Mouse (Mus musculus): ENCODE data around the gene Vmn2r99. TPM values are rescaled to one million over a fixed set of nuclear protein-coding genes. Genes with fewer than 3 reads are reported as not detected.

Gene Vmn2r99
- polyA plus RNA-seq (2014; fragmentation: Nextera tagmentation; extraction: Ambion mirVana) = not detected in 2 replicates

DNA sequence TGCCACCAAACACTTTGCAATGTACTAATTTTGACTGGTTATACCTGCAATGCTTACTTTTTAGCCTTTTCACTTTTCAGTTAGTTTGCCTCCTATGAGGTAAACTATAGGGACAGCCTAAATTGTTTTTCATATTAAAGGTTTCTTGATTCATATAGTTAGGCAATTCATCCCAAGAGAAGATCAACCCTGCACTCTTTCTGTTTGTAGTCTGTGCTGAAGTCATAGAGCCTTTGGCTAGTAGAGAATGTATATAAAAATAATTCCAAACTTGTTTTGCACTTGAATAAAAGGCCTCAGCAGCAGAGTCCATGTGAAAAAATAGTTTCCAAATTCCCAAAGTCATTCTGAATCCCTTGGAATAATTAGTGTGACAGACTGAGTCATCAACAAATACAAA is at the start of gene Vmn2r99:
Gene Vmn2r99 (plus strand): TSS at position 301 of the 400 bp plus-strand sequence.
- no peak for ATAC-seq (ENCODE audit: insufficient number of reproducible peaks, insufficient read depth, low FRiP score, low read depth)
- no peak within 1 kb of the TSS for H3K9ac ChIP-seq (replicated peaks; ENCODE audit: low read depth, low read length)
- H3K4me2 ChIP-seq (replicated peaks; ENCODE audit: low read depth, low read length) = no peak within 1 kb of the TSS
- H3K27ac ChIP-seq (ENCODE audit: low read length) = no peak within 1 kb of the TSS
- no peaks in the 10 kb centered on the region for H3K4me1 ChIP-seq (ENCODE audit: control insufficient read depth, insufficient read depth, low read length)
- no peaks in the 10 kb centered on the region for H3K9me3 ChIP-seq (ENCODE audit: control insufficient read depth, low read depth, low read length)
- H3K27me3 ChIP-seq (ENCODE audit: control insufficient read depth, insufficient read depth, low read length) = no peaks in the 10 kb centered on the region
- H3K4me3 ChIP-seq (ENCODE audit: low read depth, low read length) = no peak within 1 kb of the TSS
- no peaks in the 10 kb centered on the region for H3K36me3 ChIP-seq (ENCODE audit: control insufficient read depth, insufficient read depth, low read length)

DNA sequence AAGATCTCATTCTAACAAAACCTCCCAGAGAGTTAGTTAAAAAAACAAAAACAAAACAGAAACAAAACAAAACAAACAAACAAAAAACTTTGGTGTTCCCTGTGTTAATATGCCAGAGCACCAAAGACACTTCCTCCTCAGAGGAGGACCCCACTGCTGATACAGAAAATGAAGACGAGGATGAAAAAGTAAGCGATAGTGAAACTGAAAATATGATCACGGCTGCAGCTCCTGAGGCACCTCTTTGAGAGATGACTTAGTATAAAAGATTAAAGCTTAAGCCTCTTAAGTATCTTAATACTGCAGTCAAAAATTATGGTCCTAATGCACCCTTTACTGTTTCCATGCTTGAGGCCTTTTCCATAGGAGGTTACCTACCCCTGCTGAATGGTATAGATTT is 75.9 kb downstream of the Vmn2r99 start:
- Histone ChIP-seq H3K27me3 (ENCODE audit: control insufficient read depth, insufficient read depth, low read length) (no peaks in the 10 kb centered on the region), H3K27ac (ENCODE audit: low read length) (no peak overlapping the region), H3K4me1 (ENCODE audit: control insufficient read depth, insufficient read depth, low read length) (no peaks in the 10 kb centered on the region), H3K9me3 (ENCODE audit: control insufficient read depth, low read depth, low read length) (peaks cover 9% of the 10 kb centered on the region; the same call in 1 of the 2 replicates), H3K4me2 (replicated peaks; ENCODE audit: low read depth, low read length) (no peak overlapping the region), H3K4me3 (ENCODE audit: low read depth, low read length) (no peak overlapping the region), H3K9ac (replicated peaks; ENCODE audit: low read depth, low read length) (no peak overlapping the region), H3K36me3 (ENCODE audit: control insufficient read depth, insufficient read depth, low read length) (no peaks in the 10 kb centered on the region)
- no peak for ATAC-seq (ENCODE audit: insufficient number of reproducible peaks, insufficient read depth, low FRiP score, low read depth)
- WGBS = 92% methylated on average over 3 of the region's 3 CpGs

DNA sequence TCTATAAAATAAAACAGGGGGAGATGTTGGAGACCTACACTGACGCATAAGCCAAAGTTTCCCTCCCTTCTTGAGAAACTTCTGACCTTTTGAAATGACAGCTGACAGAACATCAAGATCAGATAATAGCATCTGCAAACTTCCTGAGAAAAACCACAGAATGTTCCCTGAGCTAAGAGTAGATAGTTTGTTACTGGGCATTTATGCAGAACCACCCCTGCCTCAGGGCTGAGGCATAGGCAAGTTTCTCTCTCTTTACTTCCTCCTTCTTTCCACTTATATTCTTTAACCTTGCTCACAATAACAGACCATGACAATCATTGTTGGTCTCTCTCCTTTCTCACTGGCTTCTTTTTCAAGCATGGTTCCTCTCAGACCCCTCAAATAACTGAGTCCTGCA is 83.2 kb downstream of the Vmn2r99 start:
- Histone ChIP-seq H3K9ac (replicated peaks; ENCODE audit: low read depth, low read length) (no peak overlapping the region), H3K9me3 (ENCODE audit: control insufficient read depth, low read depth, low read length) (peaks cover 2% of the 10 kb centered on the region; the same call in 1 of the 2 replicates), H3K27me3 (ENCODE audit: control insufficient read depth, insufficient read depth, low read length) (no peaks in the 10 kb centered on the region), H3K4me1 (ENCODE audit: control insufficient read depth, insufficient read depth, low read length) (no peaks in the 10 kb centered on the region), H3K4me2 (replicated peaks; ENCODE audit: low read depth, low read length) (no peak overlapping the region), H3K36me3 (ENCODE audit: control insufficient read depth, insufficient read depth, low read length) (no peaks in the 10 kb centered on the region), H3K27ac (ENCODE audit: low read length) (no peak overlapping the region), H3K4me3 (ENCODE audit: low read depth, low read length) (no peak overlapping the region)
- 87% methylated on average over 1 of the region's 1 CpGs for WGBS
- ATAC-seq (ENCODE audit: insufficient number of reproducible peaks, insufficient read depth, low FRiP score, low read depth) = no peak

Other genes with a start within 250 kb of the Vmn2r99 start
- gene Vmn2r100, start 142.8 kb downstream of the Vmn2r99 start, polyA plus RNA-seq (2014; fragmentation: Nextera tagmentation; extraction: Ambion mirVana) = not detected in 2 replicates
- not detected in 2 replicates for gene Vmn2r101, start 215.3 kb downstream of the Vmn2r99 start, polyA plus RNA-seq (2014; fragmentation: Nextera tagmentation; extraction: Ambion mirVana)

Data from stomach, embryonic 14.5 days (tissue).